Mouse (Mus musculus): ENCODE measurements around the gene Nfyc.

Gene Nfyc

DNA sequence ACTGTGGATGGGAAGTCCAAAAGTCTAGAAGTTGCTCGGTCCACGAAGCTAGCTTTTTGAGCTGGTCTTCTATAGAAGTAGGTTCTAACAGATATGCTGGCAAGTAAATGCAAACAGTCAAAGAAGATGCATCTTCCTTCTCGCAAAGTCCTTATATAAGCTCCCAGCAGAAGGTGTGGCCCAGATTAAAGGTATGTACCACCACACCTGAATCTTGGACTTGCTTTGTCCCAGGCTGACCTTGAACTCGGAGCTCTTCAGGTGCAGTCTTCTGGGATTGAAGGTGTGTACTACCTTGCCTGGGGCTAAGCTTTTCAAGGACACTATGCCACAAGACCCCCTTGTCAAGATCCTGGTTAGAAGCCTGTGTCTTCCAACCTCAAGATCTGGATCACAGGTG lies at the start of gene Nfyc:
TSS of gene Nfyc (minus strand) at position 101 of the 400 bp plus-strand sequence.
- in situ Hi-C loops (cut with MboI; ENCODE audit: low pct_unique_long_range_greater_than_20kb in 1 of 2, low sequenced_read_pairs in 2 of 2, unreplicated experiment in 1 of 2), result no loop called here

DNA sequence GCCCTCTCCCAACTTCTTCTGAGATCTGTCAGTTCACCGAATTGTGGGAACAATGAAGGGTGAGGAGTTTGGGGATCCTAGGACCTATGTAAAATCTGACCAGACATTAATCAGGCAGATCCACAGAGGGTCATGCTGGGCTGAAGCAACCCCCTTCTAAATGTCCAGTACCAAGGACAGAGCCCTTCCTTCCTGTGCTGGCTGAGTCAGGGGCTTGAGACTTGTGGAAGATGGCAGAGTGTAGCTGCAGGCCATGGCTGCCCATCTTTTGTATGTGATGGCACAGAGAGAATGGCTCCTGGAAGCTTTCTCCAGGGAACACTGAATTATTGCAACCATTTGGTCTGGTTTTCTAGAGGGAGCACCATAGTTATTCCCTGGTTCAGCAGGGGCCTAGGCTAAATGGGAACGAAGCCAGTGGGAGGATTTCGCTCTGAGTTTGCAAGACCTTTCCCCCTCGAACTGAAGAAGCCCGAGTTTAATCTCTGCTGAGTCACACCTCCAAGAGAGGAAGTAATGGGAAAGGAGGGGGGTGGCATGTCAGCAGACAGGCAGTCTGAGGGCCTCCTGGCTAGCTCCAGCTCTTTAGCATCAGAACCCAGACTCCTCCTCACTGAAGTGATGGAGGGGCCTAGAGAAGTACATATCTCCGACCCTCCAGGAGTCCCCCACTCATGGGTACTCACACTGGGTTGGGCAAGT lies 49.5 kb upstream of the Nfyc start:
- in situ Hi-C loops (cut with MboI; ENCODE audit: low pct_unique_long_range_greater_than_20kb in 1 of 2, low sequenced_read_pairs in 2 of 2, unreplicated experiment in 1 of 2), result no loop called here

DNA sequence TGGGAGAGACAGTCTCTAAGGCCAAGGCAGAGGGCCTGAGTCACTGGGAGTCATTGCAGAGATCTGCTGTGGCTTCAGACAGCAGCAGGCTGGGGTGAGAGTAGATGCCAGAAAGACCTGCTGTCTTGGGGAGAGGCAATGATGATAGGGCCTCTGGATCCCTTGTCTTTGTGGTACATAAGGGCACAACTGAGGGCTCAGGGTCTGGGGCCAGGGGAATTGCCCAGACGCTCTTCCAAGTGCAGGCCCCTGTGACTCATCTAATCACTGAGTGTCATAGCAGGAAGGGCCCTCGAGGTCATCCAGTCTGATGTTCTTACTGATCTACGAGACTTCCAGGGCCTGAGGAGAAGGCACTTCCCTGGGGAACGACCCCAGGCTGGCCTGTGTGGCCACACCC lies 48.0 kb upstream of the Nfyc start:
- in situ Hi-C loops (cut with MboI; ENCODE audit: low pct_unique_long_range_greater_than_20kb in 1 of 2, low sequenced_read_pairs in 2 of 2, unreplicated experiment in 1 of 2), result no loop called here

DNA sequence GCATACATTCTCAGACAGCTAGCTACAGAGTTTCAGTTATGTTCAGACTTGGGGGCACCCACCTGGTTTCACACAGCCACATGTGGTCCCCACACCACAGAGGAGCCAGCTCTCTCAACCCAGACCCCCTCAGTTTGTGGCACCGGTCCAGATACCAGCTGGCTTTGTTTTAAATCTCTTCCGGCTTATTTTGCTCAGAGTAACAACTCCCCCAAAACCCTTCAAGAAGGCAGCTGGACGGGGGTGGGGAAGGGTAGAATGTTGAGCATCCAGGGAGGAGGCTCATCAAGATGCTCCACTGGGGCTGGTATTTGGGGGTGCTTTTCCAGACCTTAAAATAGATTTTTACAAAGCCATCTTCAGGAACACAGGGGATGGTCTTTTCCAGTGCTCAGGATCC lies 47.4 kb upstream of the Nfyc start:
- in situ Hi-C loops (cut with MboI; ENCODE audit: low pct_unique_long_range_greater_than_20kb in 1 of 2, low sequenced_read_pairs in 2 of 2, unreplicated experiment in 1 of 2), result no loop called here

DNA sequence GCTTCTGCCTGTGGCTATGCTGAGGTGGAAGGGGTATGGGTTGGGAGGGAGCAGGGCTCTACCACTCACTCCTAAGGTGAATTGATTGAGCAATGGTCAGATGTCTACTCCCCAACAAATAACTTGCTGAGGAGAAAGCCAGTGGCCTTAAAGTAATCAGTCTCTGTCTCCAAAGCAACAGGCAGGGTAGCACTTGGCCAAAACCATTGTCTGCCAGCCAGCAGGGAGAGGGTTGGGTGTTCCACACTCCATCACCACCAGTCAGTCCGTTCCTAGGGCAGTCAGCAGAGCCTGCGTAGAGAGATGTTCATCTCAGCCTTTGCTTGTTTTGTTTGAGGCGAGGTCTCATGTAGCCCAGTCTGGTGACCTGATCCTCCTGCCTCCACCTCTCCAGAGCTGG lies 44.6 kb upstream of the Nfyc start:
- in situ Hi-C loops (cut with MboI; ENCODE audit: low pct_unique_long_range_greater_than_20kb in 1 of 2, low sequenced_read_pairs in 2 of 2, unreplicated experiment in 1 of 2), result no loop called here

DNA sequence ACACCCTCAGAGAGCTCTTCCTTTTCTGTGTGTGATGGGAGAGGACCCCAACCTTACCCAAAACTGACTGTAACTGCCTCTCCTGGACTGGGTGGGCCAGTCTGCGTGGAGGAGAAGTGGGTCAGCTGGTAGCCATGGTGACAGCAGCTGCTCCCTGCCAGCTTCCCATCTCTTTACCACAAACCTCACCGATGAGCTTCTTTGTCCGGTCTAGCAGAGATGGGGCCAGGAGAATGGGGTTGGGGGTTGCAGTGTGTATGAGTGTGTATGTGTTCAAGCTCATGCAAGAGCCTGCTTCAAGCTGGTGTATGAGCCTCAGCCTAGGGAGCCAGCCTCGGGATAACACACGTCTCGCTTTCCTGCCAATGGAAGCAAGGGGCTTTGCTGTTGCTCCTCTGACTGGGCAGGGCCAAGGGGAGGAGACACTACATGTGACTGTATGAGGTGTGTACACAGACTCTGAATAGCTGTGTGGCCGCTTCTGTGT lies 38.9 kb upstream of the Nfyc start:
- in situ Hi-C loops (cut with MboI; ENCODE audit: low pct_unique_long_range_greater_than_20kb in 1 of 2, low sequenced_read_pairs in 2 of 2, unreplicated experiment in 1 of 2), result no loop called here

DNA sequence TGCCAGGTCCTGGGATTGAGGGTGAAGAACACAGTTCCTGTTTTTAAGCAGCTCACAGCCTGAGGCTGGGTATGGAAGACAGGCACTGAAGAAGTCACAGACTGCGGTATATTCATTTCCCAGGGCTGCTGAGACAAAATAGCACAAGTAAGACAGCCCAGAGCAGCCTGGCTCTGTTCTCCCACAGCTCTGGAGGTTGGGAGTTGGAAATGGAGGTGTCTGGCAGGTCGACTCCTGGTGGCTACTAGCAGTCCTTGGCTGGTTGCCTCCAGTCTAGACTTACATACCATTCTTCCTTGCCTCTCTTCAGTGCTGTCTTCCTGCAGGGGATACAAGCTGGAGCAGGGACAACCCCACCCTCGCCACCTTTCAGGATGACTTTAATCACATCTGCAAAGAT lies 37.6 kb upstream of the Nfyc start:
- in situ Hi-C loops (cut with MboI; ENCODE audit: low pct_unique_long_range_greater_than_20kb in 1 of 2, low sequenced_read_pairs in 2 of 2, unreplicated experiment in 1 of 2), result no loop called here

DNA sequence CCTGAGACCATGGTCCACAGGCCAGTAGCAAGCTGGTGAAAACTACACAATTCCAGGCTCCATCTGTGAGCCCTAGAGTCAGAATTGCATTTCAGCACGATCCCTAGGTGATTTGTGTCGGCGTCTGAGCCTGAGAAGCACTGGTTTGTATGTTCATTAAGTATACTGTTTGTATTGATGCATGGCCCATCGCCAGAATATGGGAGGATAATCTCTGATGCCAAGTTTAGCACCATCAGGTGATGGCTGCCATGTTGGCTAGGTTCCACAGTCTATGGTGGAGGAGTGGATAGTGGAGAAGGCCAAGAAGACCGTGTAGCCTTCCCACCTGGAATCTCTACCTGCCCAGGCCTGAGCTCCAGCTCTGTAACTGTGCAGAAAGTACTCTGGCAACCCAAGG lies 36.9 kb upstream of the Nfyc start:
- in situ Hi-C loops (cut with MboI; ENCODE audit: low pct_unique_long_range_greater_than_20kb in 1 of 2, low sequenced_read_pairs in 2 of 2, unreplicated experiment in 1 of 2), result no loop called here

DNA sequence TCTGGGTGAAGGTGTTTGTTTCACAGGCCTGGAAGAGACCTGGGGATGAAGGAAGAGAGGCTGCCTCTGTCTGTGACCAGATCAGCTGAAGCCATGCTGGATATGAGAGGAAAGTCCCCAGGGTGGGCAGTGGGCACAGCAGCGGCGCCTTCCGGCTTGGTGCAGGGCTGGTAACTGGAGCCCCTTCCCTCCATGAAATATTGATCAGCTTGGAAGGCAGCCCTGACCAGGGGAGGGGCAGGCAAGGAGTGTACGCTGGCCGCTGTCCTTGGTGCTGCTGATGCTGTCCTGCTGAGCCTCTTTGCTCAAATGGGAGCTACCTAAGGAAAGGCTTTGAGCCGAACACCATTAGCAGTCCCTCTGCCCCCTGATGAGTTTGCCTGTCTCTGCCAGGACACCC lies 34.8 kb upstream of the Nfyc start:
- in situ Hi-C loops (cut with MboI; ENCODE audit: low pct_unique_long_range_greater_than_20kb in 1 of 2, low sequenced_read_pairs in 2 of 2, unreplicated experiment in 1 of 2), result no loop called here

DNA sequence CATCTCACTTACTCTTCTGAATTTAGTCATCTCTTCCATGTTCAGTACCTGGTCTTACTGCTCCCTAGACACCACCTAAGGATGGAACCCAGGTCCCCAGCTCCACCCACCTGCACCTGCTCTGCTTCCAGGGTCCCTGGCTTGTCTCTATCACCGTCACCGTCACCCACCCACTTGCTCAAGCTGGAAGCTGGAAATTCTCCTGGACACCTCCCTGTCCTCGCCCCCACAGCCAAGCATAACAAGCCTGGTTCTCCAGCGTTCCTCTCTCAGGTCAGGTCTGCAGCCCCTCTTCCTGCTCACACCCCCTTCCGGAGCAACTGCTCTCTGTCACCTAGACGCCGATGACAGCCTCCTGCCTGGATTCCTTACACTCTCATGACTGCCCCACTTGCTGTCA lies 28.5 kb upstream of the Nfyc start:
- in situ Hi-C loops (cut with MboI; ENCODE audit: low pct_unique_long_range_greater_than_20kb in 1 of 2, low sequenced_read_pairs in 2 of 2, unreplicated experiment in 1 of 2), result no loop called here

DNA sequence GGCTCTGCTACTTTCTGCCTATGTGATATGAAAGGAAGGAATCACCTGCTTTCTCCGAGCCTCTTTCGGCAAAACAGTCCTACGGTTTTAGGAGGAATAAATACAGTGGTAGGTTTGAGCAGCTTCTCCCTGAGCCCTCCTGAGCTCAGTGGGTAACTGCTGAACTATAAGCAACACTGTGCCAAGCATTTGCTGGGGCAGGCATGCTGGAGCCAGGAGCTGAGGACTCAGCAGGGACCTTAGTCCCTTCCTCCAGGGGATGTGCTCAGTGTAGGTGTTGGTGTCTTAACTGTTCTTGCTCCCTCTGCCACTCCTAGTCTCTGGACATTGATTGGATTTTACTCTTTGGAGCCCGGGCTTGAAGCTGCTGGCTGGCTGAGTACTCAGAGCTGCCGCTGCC lies 25.0 kb upstream of the Nfyc start:
- in situ Hi-C loops (cut with MboI; ENCODE audit: low pct_unique_long_range_greater_than_20kb in 1 of 2, low sequenced_read_pairs in 2 of 2, unreplicated experiment in 1 of 2), result no loop called here

DNA sequence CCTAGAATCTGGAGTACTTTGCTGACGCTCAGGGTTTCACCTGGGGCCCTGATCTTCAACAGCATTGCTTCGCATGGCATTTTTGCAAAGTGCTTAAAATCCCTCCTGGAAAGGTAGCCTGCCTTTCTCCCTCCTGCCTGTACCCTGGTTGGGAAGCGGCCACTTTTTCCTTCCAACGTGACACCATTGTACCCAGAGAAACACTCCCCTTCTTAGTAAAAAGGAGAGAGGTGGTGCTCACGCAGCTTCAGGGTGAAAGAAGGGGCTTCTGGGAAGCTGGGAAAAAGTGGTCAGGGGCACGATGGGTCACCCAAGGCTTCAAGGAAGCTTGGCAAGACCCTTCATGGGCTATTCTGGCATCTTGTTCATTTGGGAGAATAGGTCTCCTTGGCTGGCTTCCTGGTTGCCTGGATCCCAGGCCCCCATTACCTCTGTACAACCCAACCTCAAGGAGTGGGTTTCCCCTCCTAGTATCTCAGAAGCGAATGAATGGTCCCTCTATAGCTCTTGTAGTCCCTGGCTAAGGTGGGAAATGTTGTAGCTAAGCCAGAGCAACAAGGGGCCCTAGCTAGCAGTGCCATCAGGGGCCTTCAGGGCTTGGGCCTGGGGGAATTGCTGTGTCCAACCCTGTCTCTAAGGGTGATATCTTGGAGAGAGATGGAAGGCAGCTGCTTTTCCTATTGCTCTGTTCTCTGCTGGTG lies 24.1 kb upstream of the Nfyc start:
- in situ Hi-C loops (cut with MboI; ENCODE audit: low pct_unique_long_range_greater_than_20kb in 1 of 2, low sequenced_read_pairs in 2 of 2, unreplicated experiment in 1 of 2), result no loop called here

DNA sequence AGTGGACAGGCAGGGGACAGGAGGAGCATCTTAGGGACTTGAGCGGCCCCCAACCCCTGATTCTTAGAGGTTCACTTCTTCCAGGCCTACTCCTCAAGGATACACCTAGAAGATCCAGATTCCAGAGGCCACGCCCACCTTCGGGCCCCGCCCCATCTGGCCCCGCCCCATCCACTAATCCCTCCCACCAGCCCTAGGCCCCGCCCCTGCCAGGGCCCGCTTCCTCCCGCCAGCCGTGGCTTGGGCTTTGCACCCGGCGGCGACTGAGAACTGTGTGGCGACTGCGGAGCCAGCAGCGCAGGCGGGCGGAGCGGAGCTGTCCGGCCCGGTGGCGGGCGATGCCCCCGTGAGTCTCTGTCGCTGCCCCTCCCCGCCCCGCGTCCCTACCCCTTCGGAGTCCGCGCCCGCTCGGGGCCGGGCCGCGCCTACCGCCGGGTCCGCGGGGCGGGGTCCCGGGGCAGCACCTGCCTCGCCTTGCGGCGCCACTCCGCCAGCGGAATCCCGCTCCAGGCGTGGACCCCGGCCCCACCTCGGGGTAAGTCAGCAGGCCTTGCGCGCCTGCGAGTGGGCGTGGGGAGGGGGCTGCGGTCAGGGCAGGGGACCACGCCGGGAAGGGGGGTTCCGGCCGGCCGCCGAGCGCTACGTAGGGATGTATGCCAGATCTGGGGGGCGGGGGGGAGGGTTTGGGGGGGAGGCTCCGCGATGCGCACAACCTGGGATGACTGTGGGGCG lies 23.4 kb upstream of the Nfyc start, which contains the start of gene Rims3:
TSS of gene Rims3 (plus strand) at position 229 of the 732 bp plus-strand sequence.
- in situ Hi-C loops (cut with MboI; ENCODE audit: low pct_unique_long_range_greater_than_20kb in 1 of 2, low sequenced_read_pairs in 2 of 2, unreplicated experiment in 1 of 2), result no loop called here

DNA sequence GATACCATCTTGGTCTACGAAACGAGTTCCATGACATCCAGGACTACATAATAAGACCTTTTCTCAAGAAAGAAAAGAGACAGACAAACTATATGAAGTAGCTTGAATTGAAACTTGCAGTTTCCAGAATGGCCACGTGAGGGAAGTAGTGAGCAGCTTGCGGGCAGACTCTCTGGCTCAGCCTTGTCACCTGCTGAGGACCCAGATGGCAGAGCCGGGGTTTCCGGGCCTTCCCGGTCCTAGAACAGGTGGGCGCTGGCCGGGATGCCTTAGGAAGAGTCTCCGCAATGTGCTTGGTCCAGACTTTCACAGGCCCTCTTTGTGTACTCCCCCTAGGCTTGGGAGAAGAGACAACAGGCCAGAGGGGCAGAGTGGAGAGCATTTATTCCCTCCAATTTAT lies 19.6 kb upstream of the Nfyc start:
- in situ Hi-C loops (cut with MboI; ENCODE audit: low pct_unique_long_range_greater_than_20kb in 1 of 2, low sequenced_read_pairs in 2 of 2, unreplicated experiment in 1 of 2), result no loop called here

DNA sequence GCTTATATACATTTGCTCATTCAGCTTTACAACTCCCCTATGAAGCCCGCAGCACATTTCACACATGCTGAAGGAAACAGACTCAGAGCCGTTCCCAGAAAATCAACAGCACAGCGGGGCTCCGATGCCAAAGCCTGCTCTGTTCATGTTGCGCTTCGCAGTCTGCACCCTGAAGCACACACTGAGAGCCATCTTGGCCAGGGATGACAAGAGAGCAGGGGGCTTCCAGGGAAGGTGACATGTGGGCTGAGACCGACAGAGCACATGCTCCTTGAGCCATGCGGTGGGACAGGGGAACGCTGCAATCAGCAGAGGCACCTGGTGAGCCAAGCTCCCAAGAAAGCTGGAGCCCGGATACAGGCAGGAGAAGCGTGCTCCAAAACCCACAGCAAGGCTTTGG lies 18.1 kb upstream of the Nfyc start:
- in situ Hi-C loops (cut with MboI; ENCODE audit: low pct_unique_long_range_greater_than_20kb in 1 of 2, low sequenced_read_pairs in 2 of 2, unreplicated experiment in 1 of 2), result no loop called here

DNA sequence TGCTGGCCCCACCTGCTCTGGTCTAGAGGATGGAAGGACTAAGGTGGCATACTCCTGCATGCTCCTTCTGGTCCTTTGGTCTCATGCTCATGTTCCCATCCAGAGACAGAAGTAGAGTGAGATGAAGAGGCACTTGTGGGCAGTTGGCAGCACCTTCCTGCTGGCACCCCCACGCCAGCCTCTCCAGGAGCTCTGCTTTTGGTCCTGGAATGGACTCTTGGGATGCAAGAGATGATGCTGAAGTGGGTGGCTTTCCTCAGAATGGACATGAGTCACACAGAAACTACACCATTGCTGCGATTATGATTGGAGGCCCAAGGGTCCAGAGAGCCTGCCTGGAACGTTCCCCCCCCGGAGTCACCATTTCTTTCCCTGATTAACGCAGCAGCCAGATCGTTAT lies 17.5 kb upstream of the Nfyc start:
- in situ Hi-C loops (cut with MboI; ENCODE audit: low pct_unique_long_range_greater_than_20kb in 1 of 2, low sequenced_read_pairs in 2 of 2, unreplicated experiment in 1 of 2), result no loop called here

DNA sequence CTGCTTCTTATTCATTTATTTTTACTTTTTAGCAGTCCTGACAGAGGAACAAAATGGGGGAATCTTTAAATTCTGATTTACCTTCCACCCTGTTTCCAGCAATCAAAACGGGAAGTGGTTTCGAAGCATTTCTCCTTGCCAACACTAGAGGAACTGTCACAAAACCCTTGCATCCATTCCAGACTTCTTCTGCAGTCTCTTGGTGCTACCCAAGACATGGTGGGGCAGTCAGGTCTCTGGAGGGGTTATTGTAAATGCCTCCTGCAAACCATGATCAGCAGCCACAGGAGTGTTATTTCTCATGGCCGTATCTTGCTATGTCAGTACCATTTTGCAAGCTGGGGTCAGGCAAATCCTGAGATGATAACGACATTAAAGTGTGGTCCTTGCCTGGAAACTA lies 13.7 kb upstream of the Nfyc start:
- in situ Hi-C loops (cut with MboI; ENCODE audit: low pct_unique_long_range_greater_than_20kb in 1 of 2, low sequenced_read_pairs in 2 of 2, unreplicated experiment in 1 of 2), result no loop called here

DNA sequence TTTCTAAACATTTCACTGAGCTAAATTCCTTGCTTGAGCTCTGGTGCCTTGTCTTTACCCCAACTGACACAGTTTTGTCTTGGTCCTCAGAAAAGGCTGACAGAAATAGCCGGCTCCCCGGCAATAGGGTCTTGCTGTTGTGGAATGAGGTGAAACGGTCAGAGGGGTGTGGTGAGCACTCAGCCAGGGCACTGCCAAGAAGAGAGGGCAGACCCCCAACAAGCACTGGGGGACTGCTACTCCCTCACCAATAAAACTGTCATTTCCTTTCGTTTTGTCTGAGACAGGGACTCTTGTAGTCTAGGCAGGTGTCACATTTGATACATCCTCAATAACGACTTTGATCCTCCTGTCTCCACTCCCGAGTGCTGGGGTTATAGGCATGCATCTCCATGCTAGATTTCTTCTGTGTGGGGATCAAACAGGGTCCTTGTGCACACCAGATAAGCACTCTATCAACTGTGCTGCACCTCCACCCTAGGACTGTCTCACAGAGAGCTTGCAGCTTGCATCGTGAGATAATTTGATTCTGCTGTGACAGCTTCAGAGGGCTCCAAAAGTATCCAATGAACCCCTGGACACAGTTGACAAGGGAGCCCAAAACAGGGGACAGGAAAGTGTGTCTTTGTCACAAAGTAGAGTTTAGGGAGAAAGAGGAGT lies 13.2 kb upstream of the Nfyc start:
- in situ Hi-C loops (cut with MboI; ENCODE audit: low pct_unique_long_range_greater_than_20kb in 1 of 2, low sequenced_read_pairs in 2 of 2, unreplicated experiment in 1 of 2), result no loop called here

DNA sequence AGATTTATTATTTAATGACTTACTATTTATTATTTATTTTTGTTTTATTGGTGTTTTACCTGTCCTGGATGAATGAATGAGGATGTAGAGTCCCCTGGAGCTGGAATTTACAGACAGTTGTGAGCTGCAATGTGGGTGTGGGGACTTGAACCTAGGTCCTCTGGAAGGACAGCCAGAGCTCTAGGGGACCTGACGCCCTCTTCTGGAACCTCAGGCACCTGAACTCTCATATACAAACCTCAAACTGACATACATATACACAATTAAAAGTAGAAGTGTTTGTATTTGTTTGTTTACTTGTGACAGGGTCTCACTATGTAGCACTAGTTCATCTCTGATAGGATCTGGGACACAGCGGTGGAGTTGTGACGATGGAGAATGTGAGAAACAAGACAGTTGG lies 10.0 kb upstream of the Nfyc start:
- in situ Hi-C loops (cut with MboI; ENCODE audit: low pct_unique_long_range_greater_than_20kb in 1 of 2, low sequenced_read_pairs in 2 of 2, unreplicated experiment in 1 of 2), result no loop called here
